In genomic region chr4:56721469-56721868, GRCm38 (mm10) we compare ENCODE assay signal across 9 mouse cellular contexts. TPM values are rescaled to one million over a fixed set of nuclear protein-coding genes. Genes with fewer than 3 reads are reported as not detected.
DNase-seq lines count a peak whose midpoint lies in the region; ATAC-seq and TF ChIP-seq lines count a peak whose summit lies in the region.
"Had no signal": no experiment of that assay in that cellular context is flagged by ENCODE, and none has a peak within 500 bp of the region (broad histone marks: within the 10 kb centered on the region; RNA-seq: fewer than 3 reads in every experiment).

No protein-coding gene starts in this region.

- no peak for ATAC-seq in CD4-positive, CD25-positive, alpha-beta regulatory T cell, adult 4 months

- TF ChIP-seq CTCF in CH12.LX (conservative IDR thresholded peaks at IDR 0.05 in 1 of 2, IDR thresholded peaks at IDR 0.05 in 1 of 2; ENCODE audit: low read depth in 2 of 2, low read length in 2 of 2), result peak; percentile 54 to 69; a peak in 3 of 4 replicates

- no peak for TF ChIP-seq POLR2A in CH12.LX (IDR thresholded peaks at IDR 0.05; ENCODE audit: low read depth, low read length)

- DNase-seq in CD4-positive, CD25-positive, alpha-beta regulatory T cell, adult 2 months (ENCODE audit: low read depth, low spot score), result peak; percentile 43
- DNase-seq in kidney, postnatal 10 days, result peak; percentile 57
- no peak for DNase-seq in kidney, adult 18-20 months
- peak; percentile 39 for DNase-seq in CH12.LX (ENCODE audit: extremely low read depth)
- DNase-seq in embryo, embryonic 10 days (ENCODE audit: low spot score), result peak; percentile 59
- DNase-seq in naive thymus-derived CD4-positive, alpha-beta T cell, adult 2 months (ENCODE audit: low read depth), result peak; percentile 19
- DNase-seq in T-cell, adult 2 months (ENCODE audit: low spot score), result no peak

- no peak overlapping the region for H3K27ac ChIP-seq in CH12.LX (ENCODE audit: insufficient read depth, low read depth)
- H3K27ac ChIP-seq: liver, embryonic 15.5 days had no signal

- H3K79me2 ChIP-seq in CH12.LX (replicated peaks; ENCODE audit: control insufficient read depth, extremely low read depth, insufficient read depth, poor library complexity, severe bottlenecking), result no peaks in the 10 kb centered on the region

- TF ChIP-seq EP300 in CH12.LX (IDR thresholded peaks at IDR 0.05; ENCODE audit: low read length), result no peak

- H3K4me2 ChIP-seq in CH12.LX (ENCODE audit: insufficient read depth, low read depth, poor library complexity, severe bottlenecking), result no peak overlapping the region
- H3K4me2 ChIP-seq: liver, embryonic 15.5 days had no signal

- H3K27me3 ChIP-seq in CH12.LX (replicated peaks), result no peaks in the 10 kb centered on the region
- H3K27me3 ChIP-seq: liver, embryonic 15.5 days had no signal

- TF ChIP-seq RAD21 in CH12.LX (IDR thresholded peaks at IDR 0.05; ENCODE audit: low read depth, low read length), result peak; percentile 23

- no peak overlapping the region for H3K9ac ChIP-seq in CH12.LX (ENCODE audit: insufficient read depth, low read depth)
- H3K9ac ChIP-seq: liver, embryonic 15.5 days had no signal

- in situ Hi-C loops in CH12.LX (cut with MboI; ENCODE audit: low pct_ligation_motif_present, low pct_unique_long_range_greater_than_20kb, low sequenced_read_pairs), result no loop called here

- dilution Hi-C loops in CH12.LX (cut with MboI; ENCODE audit: extremely low pct_ligation_motif_present, extremely low pct_unique_long_range_greater_than_20kb, low sequenced_read_pairs), result no loop called here

- H3K4me3 ChIP-seq in CH12.LX (replicated peaks in 1 of 3; ENCODE audit: low read depth in 2 of 3, low read length in 2 of 3, poor library complexity in 1 of 3), result no peak overlapping the region
- H3K4me3 ChIP-seq: liver, embryonic 15.5 days had no signal

- no peaks in the 10 kb centered on the region for H3K4me1 ChIP-seq in CH12.LX (ENCODE audit: control insufficient read depth in 1 of 2, insufficient read depth in 2 of 2)
- H3K4me1 ChIP-seq: liver, embryonic 15.5 days had no signal

- no peaks in the 10 kb centered on the region for H3K9me3 ChIP-seq in CH12.LX (replicated peaks; ENCODE audit: low read length)
- H3K9me3 ChIP-seq: liver, embryonic 15.5 days had no signal

- no peaks in the 10 kb centered on the region for H3K36me3 ChIP-seq in CH12.LX (replicated peaks in 1 of 2; ENCODE audit: control insufficient read depth in 1 of 2, insufficient read depth in 1 of 2, low read length in 1 of 2)
- H3K36me3 ChIP-seq: liver, embryonic 15.5 days had no signal

TF ChIP-seq in CH12.LX, 34 proteins besides CTCF, POLR2A, EP300 and RAD21:
- TF ChIP-seq USF1 (IDR thresholded peaks at IDR 0.05; ENCODE audit: low read depth, low read length) (no peak), SMC3 (IDR thresholded peaks at IDR 0.05; ENCODE audit: low read depth, low read length) (peak; percentile 50)

RNA-seq across cellular contexts. Expression of gene Gm26657, which starts 18.4 kb away (rescaled TPM):
- polyA plus RNA-seq in CD4-positive, CD25-positive, alpha-beta regulatory T cell, adult 4 months (2017; shearing (Covaris generic)), result not detected
- total RNA-seq in CH12.LX (2012; rRNA removed), result 0.08 TPM in 1 of 2 replicates, not detected in the other
- total RNA-seq in CH12.LX (2014; rRNA removed), result not detected in 2 replicates
- not detected in 2 replicates for polyA plus RNA-seq in CH12.LX (2012; ENCODE audit: insufficient read length, low read depth)
- polyA plus RNA-seq: liver, embryonic 15.5 days had no signal

RNA-seq across cellular contexts. Expression of gene Actl7b, which starts 19.8 kb away (rescaled TPM):
- polyA plus RNA-seq in CD4-positive, CD25-positive, alpha-beta regulatory T cell, adult 4 months (2017; shearing (Covaris generic)), result not detected
- total RNA-seq in CH12.LX (2012; rRNA removed) (0.08 and 0.13 TPM in 2 replicates), CH12.LX (2014; rRNA removed) (0.16 TPM in 1 of 2 replicates, not detected in the other)
- 0.21 and 0.23 TPM in 2 replicates for polyA plus RNA-seq in CH12.LX (2012; ENCODE audit: insufficient read length, low read depth)
- polyA plus RNA-seq: liver, embryonic 15.5 days had no signal

RNA-seq across cellular contexts. Expression of gene Actl7a, which starts 21.7 kb away (rescaled TPM):
- polyA plus RNA-seq in CD4-positive, CD25-positive, alpha-beta regulatory T cell, adult 4 months (2017; shearing (Covaris generic)), result not detected
- total RNA-seq in CH12.LX (2012; rRNA removed) (0.08 and 0.13 TPM in 2 replicates), CH12.LX (2014; rRNA removed) (not detected in 2 replicates)
- polyA plus RNA-seq in CH12.LX (2012; ENCODE audit: insufficient read length, low read depth), result not detected in 2 replicates
- polyA plus RNA-seq: liver, embryonic 15.5 days had no signal

Comparison
In these comparisons a context has a peak if more than half of its experiments do, and no peak if none do; other contexts are left out.
1. DNase-seq: peak in CD4-positive, CD25-positive, alpha-beta regulatory T cell, adult 2 months (single experiment), kidney, postnatal 10 days (single experiment), CH12.LX (single experiment), embryo, embryonic 10 days (single experiment) and naive thymus-derived CD4-positive, alpha-beta T cell, adult 2 months (single experiment); none in kidney, adult 18-20 months (single experiment) and T-cell, adult 2 months (single experiment).